Mouse (Mus musculus): Measurements from ENCODE around the gene Atp5c1.

DNA sequence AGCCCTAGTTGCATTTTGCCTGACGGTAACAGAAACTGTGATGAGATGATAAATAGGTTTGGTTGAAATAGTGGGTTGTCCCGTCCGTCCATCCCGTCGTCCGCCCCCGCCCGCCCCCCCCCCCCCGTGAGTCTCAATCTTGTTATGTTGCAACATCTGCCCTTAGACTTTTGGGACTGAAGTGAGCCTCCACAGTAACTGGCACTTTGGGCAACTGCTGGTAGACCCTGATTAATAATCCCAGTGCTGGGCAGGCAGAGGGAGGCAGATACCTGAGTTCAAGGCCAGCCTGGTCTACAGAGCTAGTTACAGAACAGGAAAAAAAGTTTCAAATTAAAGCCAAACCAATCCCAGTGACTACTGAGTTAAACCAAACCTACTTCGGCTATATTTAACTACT is 30.9 kb downstream of the Atp5c1 start:
- TF ChIP-seq CTCF (IDR thresholded peaks at IDR 0.05; ENCODE audit: control insufficient read depth, insufficient read depth, insufficient replicate concordance, low read depth, low read length) (no peak), POLR2A (IDR thresholded peaks at IDR 0.05; ENCODE audit: control insufficient read depth, low read depth, low read length) (no peak)
